Mouse (Mus musculus) MEL (cell line): ENCODE measurements around the gene Dohh.

Experiments used
- CTCF ChIP-seq, 3 experiments: IDR thresholded peaks in 2 of 3; conservative IDR thresholded peaks in 1 of 3; 2 replicates each; pipeline ENCODE4 v1.5.1; 2011 to 2012; ENCODE audit warnings: low read length in 3 of 3, low read depth in 2 of 3, mild to moderate bottlenecking in 2 of 3, improper control_type of control experiment in 1 of 3, inconsistent platforms in 1 of 3, mixed read lengths in 1 of 3, moderate library complexity in 1 of 3; ENCODE audit not compliant: control insufficient read depth in 1 of 3, insufficient read depth in 1 of 3, poor library complexity in 1 of 3, severe bottlenecking in 1 of 3
- EP300 ChIP-seq, 2 experiments: IDR thresholded peaks; 2 replicates each; pipeline ENCODE4 v1.6.1; 2011; ENCODE audit warnings: improper control_type of control experiment in 2 of 2, low read length in 2 of 2, low read depth in 1 of 2, mild to moderate bottlenecking in 1 of 2

- TF ChIP-seq CTCF (IDR thresholded peaks at IDR 0.05 in 2 of 3, conservative IDR thresholded peaks at IDR 0.05 in 1 of 3; ENCODE audit: control insufficient read depth in 1 of 3, insufficient read depth in 1 of 3, low read depth in 2 of 3, low read length in 3 of 3, poor library complexity in 1 of 3, severe bottlenecking in 1 of 3) = no peak
- no peak for TF ChIP-seq EP300 (IDR thresholded peaks at IDR 0.05; ENCODE audit: low read depth in 1 of 2, low read length in 2 of 2)
These were observed 39.4 kb downstream of the Dohh start for GRCm38 (mm10) chr10:81423476-81424245.
